Mouse (Mus musculus) olfactory bulb, adult 2 months (tissue): Measurements from ENCODE around the gene Cdr2l.

Experiments
- CTCF ChIP-seq: fragments of 200-500 bp; IDR thresholded peaks from 2 replicates; pipeline ENCODE4 v1.5.1; 2012; ENCODE audit warnings: low read depth, mild to moderate bottlenecking, low read length, moderate library complexity; ENCODE audit not compliant: insufficient read depth
- POLR2A ChIP-seq: fragments of 200-500 bp; IDR thresholded peaks from 2 replicates; pipeline ENCODE4 v1.6.1; 2012; ENCODE audit warnings: mild to moderate bottlenecking, low read depth, low read length, moderate library complexity; ENCODE audit not compliant: insufficient read depth

DNA sequence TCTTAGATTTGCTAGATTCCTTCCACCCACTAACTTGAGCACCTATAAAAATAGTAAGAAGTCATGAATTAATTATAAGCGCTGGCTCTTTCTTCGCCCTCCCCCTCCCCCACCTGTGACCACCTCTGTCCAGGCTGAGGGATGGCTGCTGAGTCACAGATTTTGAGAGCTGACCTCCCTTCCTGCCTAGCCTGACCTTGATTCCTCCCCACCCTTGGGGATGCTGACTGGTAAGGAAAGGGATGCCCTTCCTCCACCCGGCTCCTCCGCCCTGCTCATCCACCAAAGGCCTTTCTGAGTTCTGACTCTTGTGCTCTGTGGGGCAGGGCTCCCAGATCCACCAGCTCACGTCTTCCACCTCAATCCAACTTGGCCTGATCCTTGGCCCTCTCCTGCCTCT lies 2.9 kb downstream of the Cdr2l start:
- TF ChIP-seq CTCF (no peak), POLR2A (no peak)
